Mouse (Mus musculus) thymus, postnatal 36 days (tissue): ENCODE measurements around the gene Olfr913.

Experiments used
- DNase-seq, 2 experiments: peaks; one replicate each; pipeline ENCODE4 v3.0.0; 2022; ENCODE audit warnings: mixed read lengths in 2 of 2

Gene Olfr913

GRCm38 (mm10) chr9:38592459-38592858 is at the start of gene Olfr913:
TSS of gene Olfr913 (plus strand) at chr9:38592759.
- DNase-seq, result no peak

- DNase-seq, result no peak
Observed at GRCm38 (mm10) chr9:38579878-38580277, 12.7 kb upstream of the Olfr913 start, which contains the start of gene Olfr912. TSS of gene Olfr912 (plus strand) at chr9:38580178.

- DNase-seq, result no peak
Observed at GRCm38 (mm10) chr9:38591056-38591455, 1.5 kb upstream of the Olfr913 start.

GRCm38 (mm10) chr9:38604802-38605201 is 12.2 kb downstream of the Olfr913 start, which contains the start of gene Olfr914:
TSS of gene Olfr914 (plus strand) at chr9:38605102.
- DNase-seq, result no peak

GRCm38 (mm10) chr9:38632406-38632805 is 39.8 kb downstream of the Olfr913 start:
- DNase-seq, result no peak
